Mouse (Mus musculus): ENCODE measurements around the gene Trpm7. TPM values are rescaled to one million over a fixed set of nuclear protein-coding genes. Genes with fewer than 3 reads are reported as not detected.

Gene Trpm7
- polyA plus RNA-seq, 1 experiment from 2014 or later: 34.2 TPM

- no peaks in the 10 kb centered on the region for H3K9me3 ChIP-seq (ENCODE audit: control insufficient read depth, low read length)
- H3K27ac ChIP-seq (ENCODE audit: low read depth, low read length): no peak overlapping the region
- no peak for ATAC-seq (ENCODE audit: low FRiP score)
- H3K27me3 ChIP-seq (ENCODE audit: control insufficient read depth, insufficient read depth, low read length): no peaks in the 10 kb centered on the region
- H3K4me1 ChIP-seq (ENCODE audit: control insufficient read depth, insufficient read depth, low read length): no peaks in the 10 kb centered on the region
- 94% methylated on average over 3 of the region's 3 CpGs for WGBS
- H3K9ac ChIP-seq (ENCODE audit: low read length): no peak overlapping the region
- H3K4me3 ChIP-seq (ENCODE audit: low read depth, low read length): no peak overlapping the region
- no peak overlapping the region for H3K4me2 ChIP-seq
- no peaks in the 10 kb centered on the region for H3K36me3 ChIP-seq (ENCODE audit: control insufficient read depth, insufficient read depth, low read length)
- no peak for DNase-seq (ENCODE audit: low spot score, missing footprints)
Measured at GRCm38 (mm10) chr2:126865026-126865425, 11.0 kb downstream of the Trpm7 start.

DNA sequence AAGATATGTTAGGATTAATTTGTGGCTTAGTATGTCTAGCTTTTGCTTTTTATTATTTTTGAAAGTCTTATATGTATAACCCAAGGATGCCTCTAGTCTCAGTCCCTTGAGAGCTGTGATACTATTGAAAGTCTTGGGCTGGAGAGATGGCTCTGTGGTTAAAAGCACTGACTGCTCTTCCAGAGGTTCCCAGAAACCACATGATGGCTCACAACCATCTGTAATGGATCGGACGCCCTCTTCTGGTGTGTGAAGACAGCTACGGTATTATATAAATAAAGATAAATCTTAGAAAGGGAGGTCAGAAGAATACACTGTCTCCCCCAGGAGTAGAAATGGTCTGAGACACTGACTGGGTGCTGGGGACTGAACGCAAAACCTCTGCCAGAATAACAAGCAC lies 31.3 kb downstream of the Trpm7 start:
- Histone ChIP-seq H3K4me1 (ENCODE audit: control insufficient read depth, insufficient read depth, low read length) (no peaks in the 10 kb centered on the region), H3K4me2 (no peak overlapping the region), H3K27ac (ENCODE audit: low read depth, low read length) (no peak overlapping the region), H3K9ac (ENCODE audit: low read length) (no peak overlapping the region), H3K27me3 (ENCODE audit: control insufficient read depth, insufficient read depth, low read length) (no peaks in the 10 kb centered on the region), H3K9me3 (ENCODE audit: control insufficient read depth, low read length) (no peaks in the 10 kb centered on the region), H3K4me3 (ENCODE audit: low read depth, low read length) (no peak overlapping the region), H3K36me3 (ENCODE audit: control insufficient read depth, insufficient read depth, low read length) (peaks cover 2% of the 10 kb centered on the region)
- ATAC-seq (ENCODE audit: low FRiP score) (no peak), DNase-seq (ENCODE audit: low spot score, missing footprints) (no peak)
- 87% methylated on average over 4 of the region's 4 CpGs for WGBS

DNA sequence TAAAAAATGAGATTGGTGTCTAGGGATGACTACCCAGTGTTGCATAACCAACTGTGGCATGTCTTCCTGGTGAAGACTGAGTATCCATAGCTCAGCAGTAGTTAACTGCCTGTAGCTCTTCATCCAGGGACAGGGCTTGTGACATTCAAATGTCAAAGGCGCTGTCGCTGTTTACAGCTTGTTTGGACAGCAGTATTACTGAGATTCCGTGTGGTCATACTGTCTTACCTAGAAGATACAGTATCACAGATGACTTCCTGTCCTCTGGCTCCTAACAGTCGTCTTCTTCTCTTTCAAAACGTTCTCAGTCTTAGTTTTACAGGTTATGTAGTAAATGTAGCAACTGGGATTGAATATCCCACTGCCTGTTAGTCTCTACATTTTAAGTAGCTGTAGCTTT lies 37.2 kb downstream of the Trpm7 start:
- Histone ChIP-seq H3K27me3 (ENCODE audit: control insufficient read depth, insufficient read depth, low read length) (no peaks in the 10 kb centered on the region), H3K36me3 (ENCODE audit: control insufficient read depth, insufficient read depth, low read length) (peaks cover 5% of the 10 kb centered on the region), H3K4me2 (no peak overlapping the region), H3K27ac (ENCODE audit: low read depth, low read length) (no peak overlapping the region), H3K9ac (ENCODE audit: low read length) (no peak overlapping the region), H3K4me1 (ENCODE audit: control insufficient read depth, insufficient read depth, low read length) (no peaks in the 10 kb centered on the region), H3K9me3 (ENCODE audit: control insufficient read depth, low read length) (no peaks in the 10 kb centered on the region), H3K4me3 (ENCODE audit: low read depth, low read length) (no peak overlapping the region)
- WGBS: 91% methylated on average over 5 of the region's 5 CpGs
- DNase-seq (ENCODE audit: low spot score, missing footprints) (no peak), ATAC-seq (ENCODE audit: low FRiP score) (no peak)

DNA sequence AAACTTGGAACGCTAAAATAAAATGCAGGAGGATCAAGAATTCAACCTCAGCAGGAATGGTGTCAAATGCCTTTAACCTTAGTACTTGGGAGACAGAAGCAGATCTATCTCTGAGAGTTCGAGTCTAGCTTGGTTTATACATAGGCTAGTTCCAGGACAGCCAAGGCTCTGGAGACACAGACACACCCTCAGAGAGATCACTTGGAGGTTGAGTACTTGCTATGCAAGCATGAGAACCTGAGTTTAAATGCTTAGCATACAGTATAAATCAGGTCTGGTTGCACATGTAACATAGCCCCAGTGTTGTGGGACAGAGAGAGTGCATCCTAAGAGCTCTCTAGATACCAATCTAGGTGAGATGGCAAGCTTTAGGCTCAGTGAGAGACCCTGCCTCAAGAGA lies 58.6 kb downstream of the Trpm7 start:
- no peaks in the 10 kb centered on the region for H3K27me3 ChIP-seq (ENCODE audit: control insufficient read depth, insufficient read depth, low read length)
- H3K9ac ChIP-seq (ENCODE audit: low read length): no peak overlapping the region
- DNase-seq (ENCODE audit: low spot score, missing footprints): no peak
- H3K9me3 ChIP-seq (ENCODE audit: control insufficient read depth, low read length): no peaks in the 10 kb centered on the region
- no peaks in the 10 kb centered on the region for H3K4me1 ChIP-seq (ENCODE audit: control insufficient read depth, insufficient read depth, low read length)
- ATAC-seq (ENCODE audit: low FRiP score): no peak
- peaks cover 8% of the 10 kb centered on the region; the same call in 1 of the 2 replicates for H3K36me3 ChIP-seq (ENCODE audit: control insufficient read depth, insufficient read depth, low read length)
- H3K4me3 ChIP-seq (ENCODE audit: low read depth, low read length): no peak overlapping the region
- 83% methylated on average over 2 of the region's 2 CpGs for WGBS
- no peak overlapping the region for H3K4me2 ChIP-seq
- H3K27ac ChIP-seq (ENCODE audit: low read depth, low read length): no peak overlapping the region

- Histone ChIP-seq H3K4me2 (no peak overlapping the region), H3K36me3 (ENCODE audit: control insufficient read depth, insufficient read depth, low read length) (peaks cover 10% of the 10 kb centered on the region; the same call in 1 of the 2 replicates), H3K9ac (ENCODE audit: low read length) (no peak overlapping the region), H3K27me3 (ENCODE audit: control insufficient read depth, insufficient read depth, low read length) (no peaks in the 10 kb centered on the region), H3K9me3 (ENCODE audit: control insufficient read depth, low read length) (no peaks in the 10 kb centered on the region), H3K27ac (ENCODE audit: low read depth, low read length) (no peak overlapping the region), H3K4me1 (ENCODE audit: control insufficient read depth, insufficient read depth, low read length) (no peaks in the 10 kb centered on the region), H3K4me3 (ENCODE audit: low read depth, low read length) (no peak overlapping the region)
- no peak for DNase-seq (ENCODE audit: low spot score, missing footprints)
- WGBS: 93% methylated on average over 4 of the region's 4 CpGs
- no peak for ATAC-seq (ENCODE audit: low FRiP score)
Measured at GRCm38 (mm10) chr2:126816644-126817347, 59.2 kb downstream of the Trpm7 start.

GRCm38 (mm10) chr2:126815822-126816221 lies 60.2 kb downstream of the Trpm7 start:
- ATAC-seq (ENCODE audit: low FRiP score) (no peak), DNase-seq (ENCODE audit: low spot score, missing footprints) (no peak)
- Histone ChIP-seq H3K4me1 (ENCODE audit: control insufficient read depth, insufficient read depth, low read length) (no peaks in the 10 kb centered on the region), H3K27me3 (ENCODE audit: control insufficient read depth, insufficient read depth, low read length) (no peaks in the 10 kb centered on the region), H3K27ac (ENCODE audit: low read depth, low read length) (no peak overlapping the region), H3K9me3 (ENCODE audit: control insufficient read depth, low read length) (no peaks in the 10 kb centered on the region), H3K9ac (ENCODE audit: low read length) (no peak overlapping the region), H3K36me3 (ENCODE audit: control insufficient read depth, insufficient read depth, low read length) (peaks cover 10% of the 10 kb centered on the region; the same call in 1 of the 2 replicates), H3K4me2 (no peak overlapping the region), H3K4me3 (ENCODE audit: low read depth, low read length) (no peak overlapping the region)
- 56% methylated on average over 1 of the region's 1 CpGs for WGBS

- ATAC-seq (ENCODE audit: low FRiP score) (no peak), DNase-seq (ENCODE audit: low spot score, missing footprints) (no peak)
- H3K36me3 ChIP-seq (ENCODE audit: control insufficient read depth, insufficient read depth, low read length): peaks cover 2% of the 10 kb centered on the region; the same call in 1 of the 2 replicates
- H3K27me3 ChIP-seq (ENCODE audit: control insufficient read depth, insufficient read depth, low read length): no peaks in the 10 kb centered on the region
- no peak overlapping the region for H3K9ac ChIP-seq (ENCODE audit: low read length)
- no peak overlapping the region for H3K4me2 ChIP-seq
- no peak overlapping the region for H3K27ac ChIP-seq (ENCODE audit: low read depth, low read length)
- 95% methylated on average over 3 of the region's 3 CpGs for WGBS
- no peak overlapping the region for H3K4me3 ChIP-seq (ENCODE audit: low read depth, low read length)
- no peaks in the 10 kb centered on the region for H3K9me3 ChIP-seq (ENCODE audit: control insufficient read depth, low read length)
- no peaks in the 10 kb centered on the region for H3K4me1 ChIP-seq (ENCODE audit: control insufficient read depth, insufficient read depth, low read length)
Measured at GRCm38 (mm10) chr2:126801980-126802379, 74.0 kb downstream of the Trpm7 start.

DNA sequence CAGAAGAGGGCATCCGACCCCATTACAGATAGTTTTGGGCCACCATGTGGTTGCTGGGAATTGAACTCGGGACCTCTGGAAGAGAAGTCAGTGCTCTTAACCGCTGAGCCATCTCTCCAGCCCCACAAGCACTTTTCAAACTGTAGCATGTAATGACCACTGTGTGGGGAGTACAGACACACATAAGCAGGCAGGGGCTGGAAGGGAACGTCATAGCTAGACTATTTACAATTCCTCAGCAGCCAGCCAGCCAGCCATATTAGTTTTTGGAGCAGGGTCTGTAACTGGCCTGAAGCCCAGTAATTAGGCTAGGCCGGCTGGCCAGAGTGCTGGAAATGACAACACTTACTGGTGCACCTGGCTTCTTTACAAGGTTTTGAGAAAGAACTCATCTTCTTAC lies 77.6 kb downstream of the Trpm7 start:
- no peak for ATAC-seq (ENCODE audit: low FRiP score)
- 93% methylated on average over 5 of the region's 5 CpGs for WGBS
- Histone ChIP-seq H3K27me3 (ENCODE audit: control insufficient read depth, insufficient read depth, low read length) (no peaks in the 10 kb centered on the region), H3K4me3 (ENCODE audit: low read depth, low read length) (no peak overlapping the region), H3K36me3 (ENCODE audit: control insufficient read depth, insufficient read depth, low read length) (peaks cover 2% of the 10 kb centered on the region; the same call in 1 of the 2 replicates), H3K9me3 (ENCODE audit: control insufficient read depth, low read length) (no peaks in the 10 kb centered on the region), H3K4me2 (no peak overlapping the region), H3K4me1 (ENCODE audit: control insufficient read depth, insufficient read depth, low read length) (no peaks in the 10 kb centered on the region), H3K9ac (ENCODE audit: low read length) (no peak overlapping the region), H3K27ac (ENCODE audit: low read depth, low read length) (no peak overlapping the region)
- DNase-seq (ENCODE audit: low spot score, missing footprints): no peak

GRCm38 (mm10) chr2:126795708-126796107 lies 80.3 kb downstream of the Trpm7 start:
- Histone ChIP-seq H3K27me3 (ENCODE audit: control insufficient read depth, insufficient read depth, low read length) (no peaks in the 10 kb centered on the region), H3K4me2 (no peak overlapping the region), H3K27ac (ENCODE audit: low read depth, low read length) (no peak overlapping the region), H3K9me3 (ENCODE audit: control insufficient read depth, low read length) (no peaks in the 10 kb centered on the region), H3K4me1 (ENCODE audit: control insufficient read depth, insufficient read depth, low read length) (no peaks in the 10 kb centered on the region), H3K4me3 (ENCODE audit: low read depth, low read length) (no peak overlapping the region), H3K36me3 (ENCODE audit: control insufficient read depth, insufficient read depth, low read length) (peaks cover 12% of the 10 kb centered on the region; the same call in 1 of the 2 replicates), H3K9ac (ENCODE audit: low read length) (no peak overlapping the region)
- DNase-seq (ENCODE audit: low spot score, missing footprints) (no peak), ATAC-seq (ENCODE audit: low FRiP score) (no peak)
- 93% methylated on average over 3 of the region's 3 CpGs for WGBS

Data from midbrain, embryonic 11.5 days (tissue).